Mouse (Mus musculus) cerebral cortex, adult 2 months (tissue): ENCODE measurements around the gene Tmem229a.

Source experiments
- WGBS: fragments of 180-500 bp; shearing (Covaris S2); methylation state at CpG from one replicate; pipeline ENCODE4 v1.1.7; 2018; 5-methylcytosine and 5-hydroxymethylcytosine counted together

Gene Tmem229a

DNA sequence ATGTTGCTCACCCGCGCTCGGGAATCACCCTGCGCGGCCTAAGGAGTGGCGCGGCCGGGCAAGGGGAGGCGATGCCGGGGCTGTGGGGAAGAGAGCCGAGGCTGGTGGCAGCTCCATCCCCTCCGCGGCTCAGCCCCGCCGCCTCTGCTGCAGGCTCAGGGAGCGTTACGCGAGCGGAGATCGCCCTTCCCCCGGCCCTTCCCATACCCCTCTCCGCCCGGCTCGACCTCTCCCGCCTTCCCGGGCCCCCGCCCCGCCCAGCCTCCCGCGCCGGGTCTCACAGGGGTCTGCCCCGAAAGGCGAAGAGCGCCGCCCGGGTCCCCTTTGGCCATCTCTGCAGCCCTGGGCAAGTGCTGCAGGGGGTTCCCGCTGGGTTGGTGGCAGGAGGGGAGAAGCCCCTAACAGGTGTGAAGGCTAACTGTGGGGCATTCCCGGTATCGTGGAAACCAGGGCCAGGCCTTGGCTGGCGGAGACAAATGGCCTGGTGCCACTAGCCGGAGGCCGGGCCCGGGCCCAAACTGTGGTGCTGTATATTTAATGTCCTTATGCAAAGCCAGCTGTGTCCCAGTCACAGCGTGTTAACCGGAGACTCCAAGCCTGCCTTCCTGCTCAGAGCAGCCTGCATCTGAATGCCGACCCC, at the start of gene Tmem229a:
Tmem229a (minus strand) TSS at position 352 of the 640 bp plus-strand sequence.
- WGBS: under 1% methylated on average over 46 of the region's 46 CpGs

GRCm38 (mm10) chr6:24993754-24994153, 37.7 kb upstream of the Tmem229a start:
- 42% methylated on average over 2 of the region's 2 CpGs for WGBS

DNA sequence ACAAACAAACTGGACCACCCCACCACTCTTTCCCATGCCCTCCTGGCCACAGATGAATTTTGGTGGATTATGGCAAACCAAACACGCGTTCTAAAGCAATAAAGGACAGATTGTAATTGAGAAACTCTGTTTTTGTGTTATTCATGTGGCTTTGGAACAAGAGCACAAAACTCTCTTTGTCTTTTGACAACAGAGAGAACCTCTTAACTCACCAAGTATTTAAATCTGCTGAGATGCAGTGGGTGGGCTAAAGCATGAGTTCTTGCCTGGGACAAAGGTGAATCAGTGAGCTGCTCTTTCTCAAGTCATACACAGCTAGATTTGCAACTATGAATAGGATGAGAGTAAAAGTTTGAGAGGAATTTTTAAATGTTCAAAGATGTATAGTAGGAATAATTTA, 20.1 kb upstream of the Tmem229a start:
- 71% methylated on average over 2 of the region's 2 CpGs for WGBS

- 90% methylated on average over 3 of the region's 3 CpGs for WGBS
Measured at GRCm38 (mm10) chr6:24968471-24969223, 12.6 kb upstream of the Tmem229a start.

- 85% methylated on average over 7 of the region's 7 CpGs for WGBS
Measured at GRCm38 (mm10) chr6:24967726-24968125, 11.6 kb upstream of the Tmem229a start.

- 24% methylated on average over 2 of the region's 2 CpGs for WGBS
Measured at GRCm38 (mm10) chr6:24966010-24966682, 10.0 kb upstream of the Tmem229a start.

- 75% methylated on average over 5 of the region's 5 CpGs for WGBS
Measured at GRCm38 (mm10) chr6:24963754-24964153, 7.7 kb upstream of the Tmem229a start.

DNA sequence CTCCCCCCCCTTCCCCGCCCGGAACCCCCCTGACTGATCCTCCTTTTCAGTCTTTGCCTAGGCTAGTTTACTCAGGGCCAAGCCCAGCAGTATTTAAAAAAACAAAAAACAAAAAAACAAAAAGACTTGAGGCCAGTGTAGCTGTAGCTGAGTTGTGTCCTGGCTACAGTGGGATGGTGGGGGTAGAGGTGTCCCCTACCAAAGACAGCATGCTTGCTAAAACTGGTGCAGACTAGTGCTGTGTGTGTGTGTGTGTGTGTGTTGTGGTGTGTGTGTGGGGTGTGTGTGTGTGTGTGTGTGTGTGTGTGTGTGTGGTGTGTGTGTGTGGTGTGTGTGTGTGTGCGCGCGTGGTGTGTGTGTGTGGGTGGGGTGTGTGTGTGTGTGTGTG, 483 bp upstream of the Tmem229a start:
- WGBS: 11% methylated on average over 5 of the region's 5 CpGs

- 1% methylated on average over 91 of the region's 91 CpGs for WGBS
Measured at GRCm38 (mm10) chr6:24955131-24955945, 759 bp downstream of the Tmem229a start.

- WGBS: 70% methylated on average over 5 of the region's 5 CpGs
Measured at GRCm38 (mm10) chr6:24954126-24954525, 2.0 kb downstream of the Tmem229a start.

- WGBS: 78% methylated on average over 5 of the region's 5 CpGs
Measured at GRCm38 (mm10) chr6:24952341-24952740, 3.8 kb downstream of the Tmem229a start.

DNA sequence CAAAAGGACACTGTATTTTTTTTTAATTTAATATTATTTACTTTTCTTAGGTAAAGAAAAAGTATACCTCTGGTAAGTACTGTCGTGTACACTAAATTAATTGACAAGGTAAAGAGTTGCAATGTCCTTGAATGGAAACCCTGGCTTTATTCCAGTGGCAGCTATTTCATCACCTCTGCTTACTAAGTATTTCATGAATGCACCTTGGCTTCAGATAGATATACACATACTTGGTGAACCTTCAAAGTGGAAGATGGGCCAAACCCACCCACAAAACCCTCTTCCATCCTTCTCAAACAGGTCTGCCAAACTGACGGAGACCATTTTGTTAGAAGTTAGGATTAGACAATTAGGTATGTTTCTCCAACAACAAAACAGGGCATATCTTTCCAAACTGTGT, 5.4 kb downstream of the Tmem229a start:
- 91% methylated on average over 2 of the region's 2 CpGs for WGBS

DNA sequence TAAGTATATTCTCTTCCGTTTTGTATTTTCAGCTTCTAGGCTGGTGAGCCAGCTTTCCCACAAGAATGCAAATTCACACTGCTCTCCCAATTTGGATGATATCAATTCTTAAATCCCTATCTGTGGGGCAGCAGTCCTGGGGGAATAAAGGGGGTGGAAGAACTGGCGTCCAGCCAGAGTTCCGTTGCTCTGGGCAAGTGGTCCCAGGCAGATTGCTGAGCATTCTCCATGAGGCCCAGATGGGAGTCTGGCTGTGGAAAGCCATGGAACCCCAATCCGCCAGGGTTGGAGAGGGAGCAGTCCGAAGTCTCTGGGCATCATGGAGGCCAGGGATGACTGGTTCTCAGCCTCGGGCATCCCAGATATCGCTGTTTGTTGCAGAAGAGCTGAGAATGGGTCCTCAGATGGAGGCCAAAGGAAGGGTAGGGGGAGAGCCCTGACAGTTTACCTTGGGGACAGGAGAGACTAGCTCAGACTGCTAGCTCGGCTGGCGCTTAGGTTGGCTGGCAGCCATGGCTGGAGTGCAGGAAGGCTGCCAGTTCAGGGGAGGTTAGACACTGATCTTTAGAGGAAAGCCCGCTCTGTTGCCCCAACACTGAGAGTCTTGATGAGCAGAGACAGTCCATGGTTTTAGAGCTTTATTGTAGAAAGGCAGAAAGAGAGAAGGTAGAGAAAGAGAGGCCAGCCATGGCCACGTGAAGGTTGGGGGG, 30.9 kb downstream of the Tmem229a start:
- 79% methylated on average over 11 of the region's 11 CpGs for WGBS

GRCm38 (mm10) chr6:24913591-24913990, 42.5 kb downstream of the Tmem229a start:
- 94% methylated on average over 2 of the region's 2 CpGs for WGBS

DNA sequence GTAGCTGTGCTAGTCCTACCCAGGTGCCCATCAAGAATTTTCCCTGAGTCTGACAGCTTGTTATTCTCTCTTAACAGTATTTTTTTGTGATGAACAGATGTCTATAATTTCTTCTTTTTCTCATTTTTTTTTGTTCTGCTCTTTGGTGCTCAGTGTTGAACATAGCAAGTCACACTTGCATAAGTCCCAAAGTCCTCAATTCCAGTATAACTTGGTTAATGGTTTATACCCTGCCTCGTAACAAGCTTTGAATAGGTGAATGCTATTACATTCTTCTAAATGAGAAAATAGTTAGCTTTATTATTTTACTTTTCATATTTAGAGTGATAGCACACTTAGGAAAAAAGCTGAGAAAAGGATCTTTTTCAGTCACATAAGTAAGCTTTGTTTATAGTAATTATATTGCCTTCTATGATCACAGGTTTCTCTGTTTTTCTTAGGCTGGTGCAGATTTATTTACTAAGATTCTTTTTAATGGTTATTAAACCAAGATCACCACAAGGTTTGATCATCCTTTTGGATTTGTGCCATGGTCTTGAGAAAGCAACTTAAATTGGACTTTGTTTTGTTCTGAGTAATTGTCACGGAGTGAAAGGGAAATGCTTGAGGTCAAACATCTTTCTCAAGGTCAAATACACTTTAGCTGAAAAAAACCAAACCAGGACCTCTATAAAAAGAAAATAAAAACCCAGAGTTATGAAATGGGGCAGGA, 45.9 kb downstream of the Tmem229a start:
- WGBS: 81% methylated on average over 2 of the region's 2 CpGs

- 92% methylated on average over 2 of the region's 2 CpGs for WGBS
Measured at GRCm38 (mm10) chr6:24907824-24908223, 48.3 kb downstream of the Tmem229a start.

DNA sequence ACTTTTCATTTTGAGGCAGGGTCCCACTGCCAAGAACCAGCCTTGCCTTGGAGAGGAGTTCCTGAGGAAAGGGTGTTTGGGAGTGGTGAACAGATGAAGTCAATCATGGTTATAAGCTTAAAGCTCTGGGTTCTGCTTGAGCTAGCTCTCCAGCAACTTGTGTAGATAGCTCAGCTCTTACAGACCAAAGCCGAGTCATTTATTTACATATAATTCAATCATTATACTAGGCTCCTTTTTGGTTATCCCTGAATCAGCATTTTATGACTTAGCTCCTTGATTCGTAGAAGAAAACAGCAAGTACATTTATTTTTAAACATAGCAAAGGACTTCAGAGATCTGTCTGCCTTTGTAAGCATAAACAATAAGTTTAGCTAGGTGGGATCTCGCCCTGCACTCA, 51.0 kb downstream of the Tmem229a start:
- 77% methylated on average over 3 of the region's 3 CpGs for WGBS
